Mouse (Mus musculus): ENCODE data around the gene Lnx1.

The Lnx1 gene

GRCm38 (mm10) chr5:74649122-74649521 is 53.6 kb downstream of the Lnx1 start:
- no peak for DNase-seq (ENCODE audit: low spot score)

- DNase-seq (ENCODE audit: low spot score): no peak
Measured at GRCm38 (mm10) chr5:74648216-74648615, 54.5 kb downstream of the Lnx1 start.

GRCm38 (mm10) chr5:74647584-74647984 is 55.1 kb downstream of the Lnx1 start:
- no peak for DNase-seq (ENCODE audit: low spot score)

- DNase-seq (ENCODE audit: low spot score): no peak
Measured at GRCm38 (mm10) chr5:74642291-74642690, 60.4 kb downstream of the Lnx1 start.

- peak; percentile 30 for DNase-seq (ENCODE audit: low spot score)
Measured at GRCm38 (mm10) chr5:74641000-74641399, 61.7 kb downstream of the Lnx1 start.

- DNase-seq (ENCODE audit: low spot score): no peak
Measured at GRCm38 (mm10) chr5:74640504-74640903, 62.2 kb downstream of the Lnx1 start.

- no peak for DNase-seq (ENCODE audit: low spot score)
Measured at GRCm38 (mm10) chr5:74639516-74639915, 63.2 kb downstream of the Lnx1 start.

GRCm38 (mm10) chr5:74634391-74634790 is 68.3 kb downstream of the Lnx1 start:
- DNase-seq (ENCODE audit: low spot score): no peak

- DNase-seq (ENCODE audit: low spot score): no peak
Measured at GRCm38 (mm10) chr5:74633453-74633852, 69.3 kb downstream of the Lnx1 start.

GRCm38 (mm10) chr5:74632369-74633114 is 70.2 kb downstream of the Lnx1 start:
- DNase-seq (ENCODE audit: low spot score): no peak

GRCm38 (mm10) chr5:74628001-74628400 is 74.7 kb downstream of the Lnx1 start:
- no peak for DNase-seq (ENCODE audit: low spot score)

- no peak for DNase-seq (ENCODE audit: low spot score)
Measured at GRCm38 (mm10) chr5:74624385-74624784, 78.3 kb downstream of the Lnx1 start.

GRCm38 (mm10) chr5:74623316-74624000 is 79.3 kb downstream of the Lnx1 start:
- no peak for DNase-seq (ENCODE audit: low spot score)

GRCm38 (mm10) chr5:74621691-74622470 is 80.8 kb downstream of the Lnx1 start:
- DNase-seq (ENCODE audit: low spot score): no peak

GRCm38 (mm10) chr5:74618573-74619059 is 84.1 kb downstream of the Lnx1 start:
- DNase-seq (ENCODE audit: low spot score): no peak

GRCm38 (mm10) chr5:74617816-74618572 is 84.7 kb downstream of the Lnx1 start:
- no peak for DNase-seq (ENCODE audit: low spot score)

GRCm38 (mm10) chr5:74613491-74614151 is 89.1 kb downstream of the Lnx1 start:
- no peak for DNase-seq (ENCODE audit: low spot score)

- DNase-seq (ENCODE audit: low spot score): no peak
Measured at GRCm38 (mm10) chr5:74612713-74613112, 90.0 kb downstream of the Lnx1 start.

GRCm38 (mm10) chr5:74610511-74610910 is 92.2 kb downstream of the Lnx1 start:
- DNase-seq (ENCODE audit: low spot score): no peak

GRCm38 (mm10) chr5:74606213-74606612 is 96.5 kb downstream of the Lnx1 start:
- DNase-seq (ENCODE audit: low spot score): no peak

GRCm38 (mm10) chr5:74603306-74603705 is 99.4 kb downstream of the Lnx1 start:
- DNase-seq (ENCODE audit: low spot score): no peak

Measured in left cerebral cortex, adult 11 months (tissue).